Mouse (Mus musculus): ENCODE measurements around the gene B4galt4. TPM values are rescaled to one million over a fixed set of nuclear protein-coding genes. Genes with fewer than 3 reads are reported as not detected.

B4galt4 gene
- total and polyA plus RNA-seq, 3 experiments: not detected

DNA sequence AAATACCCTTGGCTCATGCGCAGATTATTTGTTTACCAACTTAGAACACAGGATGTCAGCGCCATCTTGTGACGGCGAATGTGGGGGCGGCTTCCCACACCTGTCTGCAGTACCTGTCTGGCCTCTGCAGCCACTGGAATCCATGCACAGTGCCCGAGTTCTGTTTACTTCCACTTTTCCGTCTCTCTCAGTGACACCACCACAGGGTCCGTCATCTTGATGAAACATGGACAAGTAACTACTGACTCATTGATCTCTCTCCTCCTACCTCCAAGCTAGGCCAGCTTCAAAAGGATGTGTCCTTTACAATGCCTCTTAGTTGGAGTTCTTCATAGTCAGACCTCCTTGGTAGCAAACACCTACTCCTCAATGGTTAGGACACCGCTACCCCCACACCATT lies 20.7 kb upstream of the B4galt4 start:
- Histone ChIP-seq H3K79me2 (replicated peaks; ENCODE audit: control insufficient read depth, extremely low read depth, insufficient read depth, poor library complexity, severe bottlenecking) (no peaks in the 10 kb centered on the region), H3K9me3 (replicated peaks; ENCODE audit: low read length) (no peaks in the 10 kb centered on the region), H3K4me2 (ENCODE audit: insufficient read depth, low read depth, poor library complexity, severe bottlenecking) (0 out of 2 replicates have a peak overlapping the region, but pooled peaks have one; percentile 8), H3K27ac (ENCODE audit: insufficient read depth, low read depth) (no peak overlapping the region), H3K27me3 (replicated peaks) (peaks cover 6% of the 10 kb centered on the region), H3K4me3 (replicated peaks in 1 of 3; ENCODE audit: low read depth in 2 of 3, low read length in 2 of 3, poor library complexity in 1 of 3) (no peak overlapping the region), H3K4me1 (ENCODE audit: control insufficient read depth in 1 of 2, insufficient read depth in 2 of 2) (0 out of 4 replicates have a peak, but pooled peaks cover 0 to 3% of the 10 kb centered on the region in 2 experiments), H3K36me3 (replicated peaks in 1 of 2; ENCODE audit: control insufficient read depth in 1 of 2, insufficient read depth in 1 of 2, low read length in 1 of 2) (no peaks in the 10 kb centered on the region), H3K9ac (ENCODE audit: insufficient read depth, low read depth) (no peak overlapping the region)
- TF ChIP-seq MAX (IDR thresholded peaks at IDR 0.05; ENCODE audit: low read length) (no peak), EP300 (IDR thresholded peaks at IDR 0.05; ENCODE audit: low read length) (no peak), CTCF (conservative IDR thresholded peaks at IDR 0.05 in 1 of 2, IDR thresholded peaks at IDR 0.05 in 1 of 2; ENCODE audit: low read depth in 2 of 2, low read length in 2 of 2) (0 out of 4 replicates have a peak, but pooled peaks of 1 of the 2 experiments have one; percentile 20), ZNF384 (IDR thresholded peaks at IDR 0.05; ENCODE audit: low read depth, low read length) (no peak), TBP (conservative IDR thresholded peaks at IDR 0.05; ENCODE audit: low read depth, low read length) (no peak), USF2 (conservative IDR thresholded peaks at IDR 0.05; ENCODE audit: low read depth, low read length) (no peak), IRF4 (IDR thresholded peaks at IDR 0.05; ENCODE audit: low read depth, low read length) (no peak), GABPA (IDR thresholded peaks at IDR 0.05; ENCODE audit: insufficient replicate concordance, low read depth, low read length) (no peak), RAD21 (IDR thresholded peaks at IDR 0.05; ENCODE audit: low read depth, low read length) (peak; percentile 17), SMC3 (IDR thresholded peaks at IDR 0.05; ENCODE audit: low read depth, low read length) (peak; percentile 22), PAX5 (IDR thresholded peaks at IDR 0.05; ENCODE audit: low read length) (no peak)
- dilution Hi-C loops (cut with MboI; ENCODE audit: extremely low pct_ligation_motif_present, extremely low pct_unique_long_range_greater_than_20kb, low sequenced_read_pairs): no loop called here
- in situ Hi-C loops (cut with MboI; ENCODE audit: low pct_ligation_motif_present, low pct_unique_long_range_greater_than_20kb, low sequenced_read_pairs): loop anchor here (10.0 to 25.0 kb wide), 2 partner anchors 177 to 384 kb away; partner anchors contain the start of genes Cox17, Gm21987 and Maats1
- no peak for DNase-seq (ENCODE audit: extremely low read depth)

DNA sequence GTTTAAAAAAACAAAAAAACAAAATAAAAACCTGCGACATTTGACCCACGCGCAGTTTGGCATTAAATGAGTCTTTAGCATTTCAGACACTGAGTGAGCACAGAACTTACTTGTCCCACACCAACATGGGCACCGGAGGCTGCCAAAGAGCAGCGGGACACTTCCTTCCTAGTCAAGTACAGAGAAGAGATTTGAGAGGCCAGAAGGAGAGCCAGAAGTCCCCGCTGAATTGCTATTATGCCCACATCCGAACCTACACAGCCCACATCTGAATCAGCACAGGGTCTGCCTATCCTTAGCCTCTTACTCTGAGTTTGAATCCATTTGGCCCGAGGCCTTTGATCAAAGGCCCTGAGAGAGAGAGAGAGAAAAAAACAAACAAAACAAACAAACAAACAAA lies 17.8 kb upstream of the B4galt4 start:
- H3K4me3 ChIP-seq (replicated peaks in 1 of 3; ENCODE audit: low read depth in 2 of 3, low read length in 2 of 3, poor library complexity in 1 of 3): no peak overlapping the region
- no peak overlapping the region for H3K4me2 ChIP-seq (ENCODE audit: insufficient read depth, low read depth, poor library complexity, severe bottlenecking)
- no peaks in the 10 kb centered on the region for H3K36me3 ChIP-seq (replicated peaks in 1 of 2; ENCODE audit: control insufficient read depth in 1 of 2, insufficient read depth in 1 of 2, low read length in 1 of 2)
- dilution Hi-C loops (cut with MboI; ENCODE audit: extremely low pct_ligation_motif_present, extremely low pct_unique_long_range_greater_than_20kb, low sequenced_read_pairs): no loop called here
- peaks cover 8% of the 10 kb centered on the region for H3K27me3 ChIP-seq (replicated peaks)
- DNase-seq (ENCODE audit: extremely low read depth): no peak
- 0 out of 4 replicates have a peak, but pooled peaks cover 0 to 3% of the 10 kb centered on the region in 2 experiments for H3K4me1 ChIP-seq (ENCODE audit: control insufficient read depth in 1 of 2, insufficient read depth in 2 of 2)
- no peaks in the 10 kb centered on the region for H3K9me3 ChIP-seq (replicated peaks; ENCODE audit: low read length)
- no peak for TF ChIP-seq MYC (IDR thresholded peaks at IDR 0.05; ENCODE audit: low read depth, low read length)
- TF ChIP-seq HCFC1 (IDR thresholded peaks at IDR 0.05; ENCODE audit: low read depth, low read length): no peak
- no peak overlapping the region for H3K27ac ChIP-seq (ENCODE audit: insufficient read depth, low read depth)
- in situ Hi-C loops (cut with MboI; ENCODE audit: low pct_ligation_motif_present, low pct_unique_long_range_greater_than_20kb, low sequenced_read_pairs): loop anchor here (10.0 to 25.0 kb wide), 2 partner anchors 179 to 387 kb away; partner anchors contain the start of genes Cox17, Gm21987 and Maats1
- H3K79me2 ChIP-seq (replicated peaks; ENCODE audit: control insufficient read depth, extremely low read depth, insufficient read depth, poor library complexity, severe bottlenecking): no peaks in the 10 kb centered on the region
- no peak overlapping the region for H3K9ac ChIP-seq (ENCODE audit: insufficient read depth, low read depth)

DNA sequence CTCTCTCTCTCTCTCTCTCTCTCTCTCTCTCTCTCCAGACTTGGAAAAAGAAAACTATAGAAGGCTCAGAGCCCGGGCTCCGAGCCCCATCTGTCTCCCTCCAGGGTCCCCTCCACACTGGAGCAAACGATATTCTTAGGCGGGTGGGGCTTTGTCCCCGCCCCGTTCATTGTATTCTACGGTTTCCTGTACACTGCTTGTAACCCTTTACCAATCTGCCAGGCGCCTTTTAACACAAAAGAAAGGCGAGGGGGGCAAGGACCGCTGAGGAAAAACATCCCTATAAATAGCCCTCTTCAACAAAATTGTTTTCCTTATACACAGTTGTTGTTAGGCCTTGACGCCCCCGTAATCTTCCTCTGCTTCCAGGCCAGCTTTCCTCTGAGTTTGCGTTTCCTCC lies 17.1 kb upstream of the B4galt4 start:
- Histone ChIP-seq H3K27me3 (replicated peaks) (peaks cover 8% of the 10 kb centered on the region), H3K4me3 (replicated peaks in 1 of 3; ENCODE audit: low read depth in 2 of 3, low read length in 2 of 3, poor library complexity in 1 of 3) (no peak overlapping the region), H3K9ac (ENCODE audit: insufficient read depth, low read depth) (no peak overlapping the region), H3K4me2 (ENCODE audit: insufficient read depth, low read depth, poor library complexity, severe bottlenecking) (no peak overlapping the region), H3K4me1 (ENCODE audit: control insufficient read depth in 1 of 2, insufficient read depth in 2 of 2) (0 out of 4 replicates have a peak, but pooled peaks cover 0 to 3% of the 10 kb centered on the region in 2 experiments), H3K36me3 (replicated peaks in 1 of 2; ENCODE audit: control insufficient read depth in 1 of 2, insufficient read depth in 1 of 2, low read length in 1 of 2) (no peaks in the 10 kb centered on the region), H3K27ac (ENCODE audit: insufficient read depth, low read depth) (no peak overlapping the region), H3K79me2 (replicated peaks; ENCODE audit: control insufficient read depth, extremely low read depth, insufficient read depth, poor library complexity, severe bottlenecking) (no peaks in the 10 kb centered on the region), H3K9me3 (replicated peaks; ENCODE audit: low read length) (no peaks in the 10 kb centered on the region)
- no peak for TF ChIP-seq SIN3A (IDR thresholded peaks at IDR 0.05; ENCODE audit: low read length)
- TF ChIP-seq BHLHE40 (IDR thresholded peaks at IDR 0.05; ENCODE audit: low read depth, low read length): no peak
- no peak for TF ChIP-seq KAT2A (IDR thresholded peaks at IDR 0.05; ENCODE audit: insufficient replicate concordance, low read length)
- no peak for TF ChIP-seq CHD1 (IDR thresholded peaks at IDR 0.05; ENCODE audit: low read depth, low read length)
- in situ Hi-C loops (cut with MboI; ENCODE audit: low pct_ligation_motif_present, low pct_unique_long_range_greater_than_20kb, low sequenced_read_pairs) (loop anchor here (10.0 to 25.0 kb wide), 2 partner anchors 180 to 388 kb away; partner anchors contain the start of genes Cox17, Gm21987 and Maats1), dilution Hi-C loops (cut with MboI; ENCODE audit: extremely low pct_ligation_motif_present, extremely low pct_unique_long_range_greater_than_20kb, low sequenced_read_pairs) (no loop called here)
- no peak for DNase-seq (ENCODE audit: extremely low read depth)

All from CH12.LX (cell line).